Mouse (Mus musculus) cerebellum, postnatal 25 days (tissue): ENCODE measurements around the gene Fuca2.

Source experiments
- DNase-seq, 2 experiments: peaks; one replicate each; pipeline ENCODE4 v3.0.0; 2021; ENCODE audit warnings: mixed read lengths in 2 of 2

Fuca2 gene

GRCm38 (mm10) chr10:13534751-13535150, 35.4 kb downstream of the Fuca2 start:
- DNase-seq: peak in 1 of 2 experiments; percentile 17

- no peak for DNase-seq
Observed at GRCm38 (mm10) chr10:13536706-13537105, 37.4 kb downstream of the Fuca2 start.

- no peak for DNase-seq
Observed at GRCm38 (mm10) chr10:13539769-13540333, 40.5 kb downstream of the Fuca2 start.

GRCm38 (mm10) chr10:13541721-13542120, 42.4 kb downstream of the Fuca2 start:
- DNase-seq: no peak

- peak; percentile 92 for DNase-seq
Observed at GRCm38 (mm10) chr10:13552646-13553497, 53.5 kb downstream of the Fuca2 start, which contains the start of the genes Adat2 and Pex3. TSS of gene Adat2 (plus strand) at chr10:13552894. TSS of gene Pex3 (minus strand) at chr10:13553142.

GRCm38 (mm10) chr10:13553498-13553985, 54.2 kb downstream of the Fuca2 start:
- no peak for DNase-seq

GRCm38 (mm10) chr10:13554316-13554715, 55.0 kb downstream of the Fuca2 start:
- DNase-seq: no peak

- DNase-seq: no peak
Observed at GRCm38 (mm10) chr10:13560014-13560674, 60.8 kb downstream of the Fuca2 start.

GRCm38 (mm10) chr10:13564364-13565079, 65.2 kb downstream of the Fuca2 start:
- DNase-seq: peak; percentile 80 to 87

GRCm38 (mm10) chr10:13565080-13565448, 65.7 kb downstream of the Fuca2 start:
- DNase-seq: no peak

- DNase-seq: no peak
Observed at GRCm38 (mm10) chr10:13566393-13566792, 67.1 kb downstream of the Fuca2 start.
